Mouse (Mus musculus): ENCODE data around the gene Rfc1.

Gene Rfc1

GRCm38 (mm10) chr5:65335298-65336074 is at the start of gene Rfc1:
Rfc1 (minus strand) TSS chr5:65335670.
- peak; percentile 95 for DNase-seq (ENCODE audit: low read depth)

DNA sequence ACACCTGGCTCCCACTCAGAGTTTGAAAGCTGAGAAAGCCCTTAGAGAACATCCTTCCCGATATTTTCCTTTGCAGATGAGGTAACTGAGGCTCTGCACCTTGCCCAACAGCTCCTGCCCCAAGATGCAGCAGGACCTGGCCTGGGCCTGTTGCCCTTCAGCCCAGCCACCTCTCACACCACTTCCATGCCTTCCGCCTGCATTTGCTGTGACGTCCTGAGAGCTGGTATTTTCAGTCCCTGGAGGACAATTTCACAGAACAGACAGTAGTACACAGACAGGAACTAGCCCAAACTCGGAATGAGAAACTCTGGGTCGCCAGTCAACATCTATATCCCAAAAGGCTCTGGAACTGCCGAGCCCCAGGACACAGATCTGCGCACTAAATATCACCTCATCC is 39.3 kb upstream of the Rfc1 start:
- DNase-seq (ENCODE audit: low read depth): no peak

GRCm38 (mm10) chr5:65371551-65371950 is 36.1 kb upstream of the Rfc1 start:
- no peak for DNase-seq (ENCODE audit: low read depth)

GRCm38 (mm10) chr5:65367837-65368236 is 32.4 kb upstream of the Rfc1 start:
- DNase-seq (ENCODE audit: low read depth): no peak

GRCm38 (mm10) chr5:65357771-65358170 is 22.3 kb upstream of the Rfc1 start:
- no peak for DNase-seq (ENCODE audit: low read depth)

DNA sequence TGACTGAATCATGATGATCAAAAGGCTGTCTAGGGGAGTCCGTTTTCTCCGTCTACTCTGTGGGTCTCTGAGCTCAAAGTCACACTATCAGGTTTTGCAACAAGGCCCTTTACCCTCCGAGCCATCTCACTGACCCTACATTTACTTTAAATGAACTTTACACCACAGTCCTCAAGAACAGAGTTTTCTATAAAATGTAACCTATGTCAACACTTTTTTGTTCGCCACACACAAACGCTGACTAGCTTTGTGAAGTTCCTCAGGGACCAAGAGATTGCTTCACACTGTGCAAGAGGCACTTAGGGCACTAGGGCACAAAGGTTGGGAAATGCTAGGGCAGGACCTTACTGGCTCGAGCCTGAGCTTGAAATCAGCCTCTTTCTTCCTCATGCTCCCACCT is 21.4 kb upstream of the Rfc1 start:
- no peak for DNase-seq (ENCODE audit: low read depth)

- peak; percentile 34 for DNase-seq (ENCODE audit: low read depth)
Observed at GRCm38 (mm10) chr5:65354985-65355384, 19.5 kb upstream of the Rfc1 start.

DNA sequence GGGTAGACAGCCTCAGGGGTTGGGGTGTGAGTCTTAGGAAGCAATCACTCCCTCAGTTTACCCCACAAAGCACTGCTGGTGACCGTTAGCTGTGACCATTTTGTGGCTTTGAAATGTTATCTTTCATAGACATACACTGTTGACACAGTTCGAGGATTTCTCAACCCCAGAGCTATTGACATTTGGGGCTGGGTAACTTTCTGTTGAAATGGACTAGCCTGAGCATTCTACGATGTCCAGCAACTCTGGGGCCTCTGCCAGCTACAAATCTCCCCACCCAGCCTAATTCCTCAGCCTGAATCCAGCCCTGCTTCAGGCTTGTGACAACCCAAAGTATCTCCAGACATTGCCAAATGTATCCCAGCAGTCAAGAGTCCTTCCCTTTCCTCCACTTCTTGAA is 18.6 kb upstream of the Rfc1 start:
- DNase-seq (ENCODE audit: low read depth): no peak

DNA sequence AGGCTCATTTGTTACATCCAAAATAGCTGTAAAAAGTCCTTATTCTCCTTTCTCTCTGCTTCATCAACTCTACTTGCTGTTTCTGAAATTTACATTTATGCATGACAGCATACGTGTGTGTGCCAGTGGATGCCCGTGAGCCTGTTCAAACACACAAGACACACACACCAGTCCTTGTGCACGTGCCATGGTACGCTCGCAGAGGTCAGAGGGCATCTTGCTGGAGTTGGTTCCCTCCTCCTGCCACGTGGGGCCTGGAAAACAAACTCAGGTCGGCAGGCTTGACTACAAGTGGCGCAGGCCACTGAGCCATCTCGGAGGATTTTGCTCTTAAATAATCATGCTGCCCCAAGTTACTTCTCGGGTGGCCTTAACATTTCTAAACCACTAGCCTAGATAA is 15.0 kb upstream of the Rfc1 start:
- no peak for DNase-seq (ENCODE audit: low read depth)

GRCm38 (mm10) chr5:65348168-65348567 is 12.7 kb upstream of the Rfc1 start, which contains the start of gene Klb:
Klb (plus strand) TSS chr5:65348314.
- DNase-seq (ENCODE audit: low read depth): no peak

DNA sequence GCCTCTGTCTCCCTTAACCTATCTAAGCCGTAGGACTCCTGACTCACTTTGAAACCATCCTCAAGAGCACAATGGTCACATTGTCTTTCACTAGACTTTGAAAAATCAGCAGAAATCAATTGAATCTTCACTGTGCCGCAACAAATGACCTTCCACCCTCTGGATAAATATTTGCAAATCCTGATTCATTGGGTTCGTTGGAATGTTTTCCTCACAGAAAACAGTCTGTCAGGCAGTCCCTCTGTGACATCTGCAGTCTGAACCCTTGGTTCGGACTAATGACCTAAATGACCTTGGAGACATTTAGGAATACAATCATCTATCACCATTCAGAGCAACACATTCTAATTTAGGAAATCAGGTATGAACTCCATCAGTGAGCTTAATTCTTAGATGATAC is 4.7 kb upstream of the Rfc1 start:
- DNase-seq (ENCODE audit: low read depth): no peak

GRCm38 (mm10) chr5:65338394-65338793 is 2.9 kb upstream of the Rfc1 start:
- no peak for DNase-seq (ENCODE audit: low read depth)

DNA sequence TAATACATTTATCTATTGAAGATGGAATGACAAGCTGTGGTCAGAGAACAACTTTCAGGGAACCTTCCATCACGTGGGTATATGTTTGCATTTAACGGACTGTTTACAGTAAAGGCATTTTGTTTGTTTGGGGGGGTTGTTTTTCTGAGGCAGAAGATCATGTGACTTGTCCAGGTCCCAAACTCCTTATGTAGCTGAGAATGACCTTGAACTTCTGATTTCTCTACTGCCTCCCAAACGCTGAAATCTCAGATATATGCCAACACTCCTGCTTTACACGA is 545 bp upstream of the Rfc1 start:
- DNase-seq (ENCODE audit: low read depth): no peak

- no peak for DNase-seq (ENCODE audit: low read depth)
Observed at GRCm38 (mm10) chr5:65334788-65335187, 682 bp downstream of the Rfc1 start.

DNA sequence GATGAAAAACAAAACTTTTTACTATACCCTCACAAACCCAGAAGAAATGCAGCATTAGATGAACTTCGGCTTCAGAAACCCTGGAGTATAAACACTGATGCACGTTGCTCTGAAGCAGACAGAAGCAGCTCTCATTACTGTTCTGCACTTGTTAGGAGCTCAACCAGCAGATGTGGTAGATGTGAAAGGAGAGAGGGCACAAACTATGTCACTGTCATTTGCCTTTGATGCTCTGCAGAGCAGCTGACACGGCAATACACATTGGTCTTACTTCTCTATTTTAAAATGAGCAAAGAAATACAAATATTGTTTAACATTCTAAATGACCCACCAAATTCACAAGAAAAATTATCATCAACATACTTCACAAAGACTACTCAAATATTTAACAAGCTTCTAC is 5.5 kb downstream of the Rfc1 start:
- no peak for DNase-seq (ENCODE audit: low read depth)

DNA sequence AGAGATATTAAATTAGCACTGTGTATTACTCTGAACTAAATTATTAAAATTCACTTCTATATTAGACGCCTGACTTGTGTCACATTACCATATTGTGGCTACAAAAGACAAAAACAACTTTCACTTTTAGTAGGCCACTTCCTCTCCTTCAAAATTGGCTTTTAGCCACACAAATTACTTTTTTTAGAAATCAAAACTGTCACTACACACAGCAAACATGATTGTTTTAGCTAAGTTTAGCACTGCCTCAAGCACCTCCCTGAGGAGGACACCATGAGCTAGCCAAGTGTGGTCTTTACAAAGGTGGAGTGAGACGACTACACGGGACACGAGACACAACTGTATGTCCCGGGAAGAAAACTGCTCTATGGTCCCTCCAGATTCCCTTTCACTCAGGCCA is 9.3 kb downstream of the Rfc1 start:
- DNase-seq (ENCODE audit: low read depth): no peak

DNA sequence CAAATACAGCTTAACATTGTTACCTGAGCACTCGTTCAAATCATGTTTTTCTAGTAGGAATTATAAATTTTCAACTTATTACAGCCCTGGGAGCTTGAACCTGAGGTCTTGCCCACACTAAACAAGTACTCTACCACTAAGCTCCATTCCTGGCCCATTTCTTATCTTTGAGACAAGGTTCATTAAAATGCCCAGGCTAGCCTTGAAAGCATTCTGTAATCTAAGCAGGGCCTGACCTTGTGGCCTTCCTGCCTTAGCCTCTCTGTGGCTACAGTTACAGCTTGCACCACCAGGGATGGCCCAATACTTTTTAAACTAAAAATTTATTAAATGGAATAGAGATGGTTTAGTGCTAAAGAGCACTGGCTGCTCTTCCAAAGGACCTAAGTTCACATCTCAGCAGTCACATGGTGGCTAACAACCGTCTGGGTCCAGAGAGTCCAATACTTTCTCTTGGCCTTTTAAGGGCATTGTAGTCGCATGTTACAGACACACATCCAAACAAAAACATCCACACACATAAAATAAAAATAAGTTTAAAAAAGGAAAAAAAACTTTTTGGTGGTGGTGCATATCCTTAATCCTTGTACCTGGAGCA is 10.6 kb downstream of the Rfc1 start:
- no peak for DNase-seq (ENCODE audit: low read depth)

GRCm38 (mm10) chr5:65324271-65324670 is 11.2 kb downstream of the Rfc1 start:
- no peak for DNase-seq (ENCODE audit: low read depth)

GRCm38 (mm10) chr5:65322165-65322564 is 13.3 kb downstream of the Rfc1 start:
- DNase-seq (ENCODE audit: low read depth): no peak

DNA sequence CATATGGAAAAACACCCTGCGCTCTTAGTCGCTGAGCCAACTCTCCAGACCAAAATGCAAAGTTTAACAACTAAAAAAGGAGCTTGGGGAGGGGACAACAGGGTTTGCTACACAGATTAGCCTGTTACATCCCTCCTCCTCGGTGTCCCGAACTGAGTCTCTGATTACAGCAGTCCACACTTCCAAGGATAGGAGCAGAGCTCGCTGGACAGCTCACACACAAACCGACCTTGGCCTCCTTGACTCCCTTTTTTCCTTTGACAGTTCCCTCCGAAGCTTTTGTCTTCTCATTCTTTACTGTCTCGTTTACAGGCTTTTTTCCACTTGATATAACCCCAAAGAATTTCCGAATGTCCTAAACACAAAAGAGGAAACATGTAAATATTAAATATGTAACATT is 16.3 kb downstream of the Rfc1 start:
- DNase-seq (ENCODE audit: low read depth): no peak

GRCm38 (mm10) chr5:65308866-65309265 is 26.6 kb downstream of the Rfc1 start:
- DNase-seq (ENCODE audit: low read depth): no peak

DNA sequence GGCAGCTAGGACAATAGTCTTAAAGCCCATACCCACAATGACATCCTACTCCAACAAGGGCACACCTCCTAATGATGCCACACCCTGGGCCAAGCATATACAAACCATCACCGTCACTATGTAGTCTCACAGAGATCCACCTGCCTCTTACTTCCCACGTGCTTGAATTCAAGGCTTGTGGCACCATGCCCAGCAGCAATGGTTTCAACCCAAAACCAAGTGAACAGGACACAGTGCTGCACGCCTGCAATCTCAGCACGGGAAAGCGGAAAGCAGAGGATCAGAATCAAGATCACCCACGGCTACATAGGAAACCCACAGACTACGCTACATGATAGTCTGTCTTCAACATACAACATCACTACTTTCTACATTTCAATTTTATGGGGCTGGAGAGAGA is 27.3 kb downstream of the Rfc1 start:
- no peak for DNase-seq (ENCODE audit: low read depth)

DNA sequence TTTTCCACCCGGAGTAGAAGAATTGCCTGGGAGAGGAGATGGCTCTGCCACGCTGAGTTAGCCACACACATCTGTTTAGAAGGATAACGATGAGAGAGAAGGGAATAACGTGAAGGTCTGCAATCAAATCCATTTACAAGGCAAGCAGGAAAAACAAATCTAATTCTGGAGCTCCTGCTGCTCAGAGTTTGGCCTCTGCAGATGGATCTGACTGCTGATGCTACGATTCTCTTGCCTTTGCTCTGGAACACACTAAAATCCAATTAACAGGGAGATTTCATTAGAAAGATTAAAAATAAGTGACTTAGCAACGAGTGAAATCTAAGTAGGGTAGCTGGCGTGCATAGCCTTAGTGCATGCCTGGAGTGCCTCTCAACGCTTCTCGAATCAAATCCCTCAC is 30.0 kb downstream of the Rfc1 start:
- no peak for DNase-seq (ENCODE audit: low read depth)

GRCm38 (mm10) chr5:65300121-65300520 is 35.3 kb downstream of the Rfc1 start:
- DNase-seq (ENCODE audit: low read depth): no peak

All from NIH3T3 (cell line).